Mouse (Mus musculus): ENCODE measurements around the gene Arhgdia. TPM values are rescaled to one million over a fixed set of nuclear protein-coding genes. Genes with fewer than 3 reads are reported as not detected.

Gene Arhgdia
- total RNA-seq, 2 experiments from 2014 or later: 154 to 334 TPM

GRCm38 (mm10) chr11:120580871-120581331 is 523 bp downstream of the Arhgdia start:
- ATAC-seq (replicated peaks; ENCODE audit: low FRiP score, low TSS enrichment, poor library complexity, severe bottlenecking): no peak

- no peak; the same call in 1 of the 2 replicates for ATAC-seq (replicated peaks; ENCODE audit: low FRiP score, low TSS enrichment, poor library complexity, severe bottlenecking)
These were observed 1.2 kb downstream of the Arhgdia start for GRCm38 (mm10) chr11:120580190-120580589.

GRCm38 (mm10) chr11:120579316-120580107 is 1.9 kb downstream of the Arhgdia start:
- ATAC-seq (replicated peaks; ENCODE audit: low FRiP score, low TSS enrichment, poor library complexity, severe bottlenecking): no peak

GRCm38 (mm10) chr11:120578694-120579243 is 2.7 kb downstream of the Arhgdia start:
- no peak for ATAC-seq (replicated peaks; ENCODE audit: low FRiP score, low TSS enrichment, poor library complexity, severe bottlenecking)

GRCm38 (mm10) chr11:120578024-120578693 is 3.3 kb downstream of the Arhgdia start:
- no peak for ATAC-seq (replicated peaks; ENCODE audit: low FRiP score, low TSS enrichment, poor library complexity, severe bottlenecking)

GRCm38 (mm10) chr11:120577211-120578023 is 4.0 kb downstream of the Arhgdia start:
- ATAC-seq (replicated peaks; ENCODE audit: low FRiP score, low TSS enrichment, poor library complexity, severe bottlenecking): no peak

GRCm38 (mm10) chr11:120576365-120576981 is 5.0 kb downstream of the Arhgdia start:
- ATAC-seq (replicated peaks; ENCODE audit: low FRiP score, low TSS enrichment, poor library complexity, severe bottlenecking): no peak

GRCm38 (mm10) chr11:120575940-120576339 is 5.5 kb downstream of the Arhgdia start:
- no peak for ATAC-seq (replicated peaks; ENCODE audit: low FRiP score, low TSS enrichment, poor library complexity, severe bottlenecking)

GRCm38 (mm10) chr11:120575046-120575445 is 6.4 kb downstream of the Arhgdia start:
- ATAC-seq (replicated peaks; ENCODE audit: low FRiP score, low TSS enrichment, poor library complexity, severe bottlenecking): no peak

GRCm38 (mm10) chr11:120574278-120574600 is 7.2 kb downstream of the Arhgdia start:
- no peak for ATAC-seq (replicated peaks; ENCODE audit: low FRiP score, low TSS enrichment, poor library complexity, severe bottlenecking)

GRCm38 (mm10) chr11:120573585-120574277 is 7.7 kb downstream of the Arhgdia start:
- ATAC-seq (replicated peaks; ENCODE audit: low FRiP score, low TSS enrichment, poor library complexity, severe bottlenecking): no peak

- ATAC-seq (replicated peaks; ENCODE audit: low FRiP score, low TSS enrichment, poor library complexity, severe bottlenecking): peak; percentile 87
These were observed 8.5 kb downstream of the Arhgdia start, which contains the start of gene P4hb for GRCm38 (mm10) chr11:120572752-120573584. P4hb (minus strand) TSS chr11:120573253.

- no peak for ATAC-seq (replicated peaks; ENCODE audit: low FRiP score, low TSS enrichment, poor library complexity, severe bottlenecking)
These were observed 9.0 kb downstream of the Arhgdia start for GRCm38 (mm10) chr11:120572417-120572751.

GRCm38 (mm10) chr11:120571754-120572416 is 9.5 kb downstream of the Arhgdia start:
- ATAC-seq (replicated peaks; ENCODE audit: low FRiP score, low TSS enrichment, poor library complexity, severe bottlenecking): no peak

GRCm38 (mm10) chr11:120571122-120571521 is 10.3 kb downstream of the Arhgdia start:
- no peak for ATAC-seq (replicated peaks; ENCODE audit: low FRiP score, low TSS enrichment, poor library complexity, severe bottlenecking)

GRCm38 (mm10) chr11:120568324-120568723 is 13.1 kb downstream of the Arhgdia start:
- ATAC-seq (replicated peaks; ENCODE audit: low FRiP score, low TSS enrichment, poor library complexity, severe bottlenecking): no peak

GRCm38 (mm10) chr11:120565114-120565513 is 16.3 kb downstream of the Arhgdia start:
- ATAC-seq (replicated peaks; ENCODE audit: low FRiP score, low TSS enrichment, poor library complexity, severe bottlenecking): no peak
